Mouse (Mus musculus) neural tube, embryonic 12.5 days (tissue): ENCODE results near the gene Snrpd3. TPM values are rescaled to one million over a fixed set of nuclear protein-coding genes. Genes with fewer than 3 reads are reported as not detected.
A peak's percentile ranks its signal among the peaks of the same experiment; 100 is the strongest.

Experiments used
- ATAC-seq: fragments of 200-750 bp; cut with Nextera tagmentation; 2 replicates; pipeline ENCODE4 v1.8.0; 2017; ENCODE audit warnings: low read depth, mild to moderate bottlenecking, moderate TSS enrichment, moderate library complexity; ENCODE audit not compliant: low FRiP score
- H3K27ac ChIP-seq: fragments of 300-500 bp; sonication (generic); 2 replicates; pipeline ENCODE4 v1.5.1; 2016
- H3K27me3 ChIP-seq: fragments of 300-500 bp; sonication (generic); replicated peaks from 2 replicates; pipeline ENCODE4 v1.6.1; 2016; ENCODE audit warnings: mild to moderate bottlenecking
- H3K36me3 ChIP-seq: fragments of 300-500 bp; sonication (generic); 2 replicates; pipeline ENCODE4 v1.6.1; 2016; ENCODE audit warnings: mild to moderate bottlenecking
- H3K4me1 ChIP-seq: fragments of 300-500 bp; sonication (generic); 2 replicates; pipeline ENCODE4 v1.6.1; 2016
- H3K4me2 ChIP-seq: fragments of 300-500 bp; sonication (generic); replicated peaks from 2 replicates; pipeline ENCODE4 v1.6.1; 2016; ENCODE audit warnings: mild to moderate bottlenecking
- H3K4me3 ChIP-seq: fragments of 300-500 bp; sonication (generic); 2 replicates; pipeline ENCODE4 v1.5.1; 2016
- H3K9ac ChIP-seq: fragments of 300-500 bp; sonication (generic); 2 replicates; pipeline ENCODE4 v1.6.1; 2016; ENCODE audit warnings: mild to moderate bottlenecking
- H3K9me3 ChIP-seq: fragments of 300-500 bp; sonication (generic); 2 replicates; pipeline ENCODE4 v1.6.1; 2016; ENCODE audit warnings: mild to moderate bottlenecking
- WGBS: fragments of 180-500 bp; shearing (Covaris S2); methylation state at CpG from one replicate; pipeline ENCODE4 v1.1.7; 2016; 5-methylcytosine and 5-hydroxymethylcytosine counted together
- polyA plus RNA-seq: library from polyadenylated mRNA; unstranded; fragments of >200 nt; fragmentation: Nextera tagmentation; extraction: Ambion mirVana; gene quantifications from 2 replicates; pipeline ENCODE4 v1.2.1, GENCODE M21; 2016

Snrpd3 gene
- polyA plus RNA-seq, 1 experiment from 2014 or later, result 150 TPM

DNA sequence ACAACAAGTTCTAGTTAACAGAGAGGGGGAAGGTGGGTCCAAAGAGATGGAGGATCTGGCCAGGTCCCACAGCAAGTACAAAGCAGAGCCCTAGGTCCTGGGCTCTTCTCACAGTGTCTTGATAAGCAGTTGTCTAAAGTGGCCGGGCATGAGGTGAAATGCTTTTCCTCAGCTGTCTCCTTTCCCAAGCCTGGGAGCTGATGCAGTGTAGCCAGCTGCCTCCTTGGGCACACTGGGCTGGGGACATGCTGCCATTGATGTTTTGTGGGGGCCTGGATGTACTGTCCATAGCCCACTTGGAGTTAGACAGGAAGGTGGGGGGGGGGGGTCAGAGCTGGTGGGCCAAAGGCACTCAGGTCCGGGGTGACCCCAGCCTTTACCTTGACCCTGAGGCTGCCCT lies 34.8 kb downstream of the Snrpd3 start:
- H3K9ac ChIP-seq, result no peak overlapping the region
- H3K4me1 ChIP-seq, result peaks cover 23% of the 10 kb centered on the region
- H3K27ac ChIP-seq, result no peak overlapping the region
- H3K27me3 ChIP-seq, result no peaks in the 10 kb centered on the region; the same call in 1 of the 2 replicates
- H3K4me2 ChIP-seq, result no peak overlapping the region
- no peaks in the 10 kb centered on the region for H3K9me3 ChIP-seq
- WGBS, result 78% methylated on average over 2 of the region's 2 CpGs
- peaks cover 19% of the 10 kb centered on the region for H3K36me3 ChIP-seq
- no peak for ATAC-seq
- H3K4me3 ChIP-seq, result no peak overlapping the region

- no peak overlapping the region for H3K27ac ChIP-seq
- no peaks in the 10 kb centered on the region; the same call in none of the 2 replicates for H3K27me3 ChIP-seq
- H3K4me3 ChIP-seq, result no peak overlapping the region
- H3K4me2 ChIP-seq, result no peak overlapping the region
- WGBS, result 61% methylated on average over 13 of the region's 13 CpGs
- H3K9ac ChIP-seq, result no peak overlapping the region
- peaks cover 19% of the 10 kb centered on the region for H3K36me3 ChIP-seq
- H3K9me3 ChIP-seq, result no peaks in the 10 kb centered on the region
- peaks cover 30% of the 10 kb centered on the region for H3K4me1 ChIP-seq
- ATAC-seq, result no peak
These were observed 35.5 kb downstream of the Snrpd3 start for GRCm38 (mm10) chr10:75552701-75553450.

DNA sequence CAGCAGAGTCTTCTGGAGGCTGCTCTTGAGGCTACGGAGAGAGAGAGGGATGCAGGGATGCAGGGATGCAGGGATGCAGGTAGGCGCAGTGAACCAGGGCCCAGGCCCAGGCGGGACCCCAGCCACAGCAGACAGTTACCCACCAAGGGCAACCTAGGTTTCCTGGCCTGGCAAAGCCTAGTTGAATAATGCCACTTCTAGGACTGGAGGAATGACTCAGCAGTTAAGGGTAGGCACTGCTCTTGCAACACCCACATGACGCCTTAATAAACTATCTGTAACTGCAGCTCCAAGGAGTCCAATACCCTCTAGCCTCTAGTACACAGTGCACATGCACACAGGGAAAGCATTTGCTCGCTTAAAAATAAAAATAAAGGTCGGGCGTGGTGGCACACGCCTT lies 36.7 kb downstream of the Snrpd3 start:
- 91% methylated on average over 8 of the region's 8 CpGs for WGBS
- Histone ChIP-seq H3K4me3 (no peak overlapping the region), H3K4me1 (peaks cover 36% of the 10 kb centered on the region), H3K36me3 (peaks cover 19% of the 10 kb centered on the region), H3K9ac (no peak overlapping the region), H3K27ac (no peak overlapping the region), H3K9me3 (no peaks in the 10 kb centered on the region), H3K27me3 (no peaks in the 10 kb centered on the region; the same call in none of the 2 replicates), H3K4me2 (no peak overlapping the region)
- ATAC-seq, result no peak

DNA sequence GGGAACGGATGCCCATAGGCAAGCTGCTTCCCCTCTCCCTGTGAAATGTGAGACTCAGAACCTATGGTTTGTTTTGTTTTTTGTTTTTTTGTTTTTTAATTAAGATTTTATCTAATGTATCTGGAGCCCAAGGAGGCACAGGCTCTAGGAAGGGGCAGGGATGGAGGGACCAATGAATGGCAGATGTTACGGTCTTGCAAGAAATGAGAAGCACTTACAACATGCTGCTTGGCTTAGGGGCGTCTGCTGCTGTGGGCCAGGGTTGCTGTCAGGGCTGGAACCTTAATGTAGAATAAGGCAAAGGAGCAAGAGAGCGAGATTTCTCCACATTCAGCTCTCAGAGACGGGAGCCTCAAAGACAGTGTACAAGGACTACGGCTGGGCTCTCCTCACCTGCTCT lies 38.2 kb downstream of the Snrpd3 start:
- ATAC-seq, result 0 out of 2 replicates have a peak, but pooled peaks have one; percentile 0
- Histone ChIP-seq H3K4me2 (peak overlapping the region; percentile 2; the same call in 1 of the 2 replicates), H3K27ac (no peak overlapping the region), H3K27me3 (peaks cover 7% of the 10 kb centered on the region), H3K9ac (no peak overlapping the region), H3K4me3 (no peak overlapping the region), H3K36me3 (peaks cover 19% of the 10 kb centered on the region), H3K9me3 (no peaks in the 10 kb centered on the region), H3K4me1 (peaks cover 49% of the 10 kb centered on the region)
- 78% methylated on average over 6 of the region's 6 CpGs for WGBS

GRCm38 (mm10) chr10:75556026-75556425 lies 38.7 kb downstream of the Snrpd3 start:
- Histone ChIP-seq H3K9me3 (no peaks in the 10 kb centered on the region), H3K4me3 (no peak overlapping the region), H3K4me1 (peaks cover 51% of the 10 kb centered on the region)

DNA sequence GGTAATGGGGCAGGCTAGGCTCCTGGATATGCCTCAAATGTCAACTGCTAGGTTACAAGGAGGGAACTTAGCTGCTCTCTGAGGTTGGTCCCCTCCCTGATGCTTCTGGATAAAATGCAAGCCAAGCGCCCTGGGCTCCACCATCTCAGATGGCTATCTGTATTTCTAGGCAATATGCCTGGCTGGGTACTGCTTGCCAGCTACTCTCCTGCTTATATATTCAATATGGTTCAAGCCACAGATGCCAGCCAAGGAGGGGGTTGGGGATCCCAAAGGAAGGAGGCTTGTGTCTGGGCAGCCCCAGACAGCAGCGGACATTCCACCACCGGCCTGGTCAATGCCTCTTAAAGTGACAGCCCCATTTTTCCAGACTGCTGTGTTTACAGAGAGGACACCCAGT lies 41.2 kb downstream of the Snrpd3 start:
- Histone ChIP-seq H3K4me3 (peak overlapping the region; percentile 61), H3K27me3 (peaks cover 29% of the 10 kb centered on the region), H3K9ac (peak overlapping the region; percentile 85), H3K9me3 (no peaks in the 10 kb centered on the region), H3K4me2 (peak overlapping the region; percentile 96), H3K36me3 (peaks cover 17% of the 10 kb centered on the region), H3K4me1 (peaks cover 51% of the 10 kb centered on the region), H3K27ac (no peak overlapping the region)
- no peak for ATAC-seq
- WGBS, result 31% methylated on average over 3 of the region's 3 CpGs

More at GRCm38 (mm10) chr10:75556026-75556425, 38.7 kb downstream of the Snrpd3 start:
- ATAC-seq, result peak; percentile 51
- peak overlapping the region; percentile 2; the same call in 1 of the 2 replicates for H3K4me2 ChIP-seq
- H3K9ac ChIP-seq, result no peak overlapping the region
- H3K27ac ChIP-seq, result peak overlapping the region; percentile 53
- WGBS, result 29% methylated on average over 9 of the region's 9 CpGs
- H3K27me3 ChIP-seq, result peaks cover 11% of the 10 kb centered on the region
- peaks cover 19% of the 10 kb centered on the region for H3K36me3 ChIP-seq

DNA sequence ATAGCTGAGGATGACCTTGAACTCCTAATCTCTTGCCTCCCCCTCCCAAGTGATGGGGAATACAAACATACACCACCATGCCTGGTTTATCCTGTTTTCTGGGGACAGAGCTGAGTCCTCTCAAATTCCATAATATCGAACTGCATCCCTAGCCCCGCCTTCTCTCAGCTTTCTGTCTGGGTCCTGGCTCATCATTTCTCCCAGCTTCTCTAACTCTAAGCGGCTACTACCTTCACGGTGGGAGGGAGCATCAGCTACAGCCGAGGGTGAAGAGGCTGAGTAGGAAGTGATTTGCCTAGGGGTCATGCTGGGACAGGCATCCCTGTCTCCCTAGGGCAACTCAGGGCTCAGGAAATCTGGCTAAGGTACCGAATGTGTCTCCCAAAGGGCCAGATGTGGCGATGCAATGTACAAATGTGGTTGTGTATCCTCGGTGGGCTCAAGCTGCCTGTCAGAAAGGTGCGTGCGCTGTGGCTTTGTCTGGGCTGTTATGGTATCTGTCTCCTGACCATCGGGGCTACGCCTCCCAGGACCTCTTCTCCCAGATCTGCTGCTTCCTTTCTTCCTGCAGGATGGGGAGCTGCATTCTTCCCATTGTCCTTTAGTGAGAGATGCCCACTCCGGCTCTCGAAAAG lies 41.8 kb downstream of the Snrpd3 start:
- WGBS, result 3% methylated on average over 14 of the region's 14 CpGs
- peaks cover 36% of the 10 kb centered on the region for H3K27me3 ChIP-seq
- peak overlapping the region; percentile 61 for H3K4me3 ChIP-seq
- peaks cover 51% of the 10 kb centered on the region for H3K4me1 ChIP-seq
- peak overlapping the region; percentile 82 for H3K27ac ChIP-seq
- no peaks in the 10 kb centered on the region for H3K9me3 ChIP-seq
- peak overlapping the region; percentile 96 for H3K4me2 ChIP-seq
- peak; percentile 15 for ATAC-seq
- peak overlapping the region; percentile 85 for H3K9ac ChIP-seq
- H3K36me3 ChIP-seq, result peaks cover 12% of the 10 kb centered on the region; the same call in 1 of the 2 replicates

GRCm38 (mm10) chr10:75559676-75560548 lies 42.6 kb downstream of the Snrpd3 start, which contains the start of gene Lrrc75b:
Lrrc75b (minus strand) TSS chr10:75560330.
- peak; percentile 46 for ATAC-seq

DNA sequence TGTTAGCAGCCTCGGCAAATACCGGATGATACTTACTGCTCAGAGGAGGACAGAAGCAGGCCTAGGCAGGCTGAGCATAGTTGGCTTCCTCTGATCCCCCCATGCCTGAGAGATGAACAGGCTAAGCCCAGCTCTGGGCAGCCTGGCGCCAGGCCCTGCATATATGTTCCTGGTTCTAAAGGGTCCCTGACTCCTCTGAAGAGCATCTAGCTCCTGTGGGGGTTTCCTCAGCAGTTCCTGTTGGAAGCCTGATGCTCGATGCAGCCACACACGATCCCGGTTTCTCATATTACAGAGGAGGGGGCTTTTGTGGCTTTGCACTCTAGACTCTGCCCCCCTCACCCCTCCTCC lies 43.2 kb downstream of the Snrpd3 start:
- peak overlapping the region; percentile 61 for H3K4me3 ChIP-seq
- H3K27ac ChIP-seq, result no peak overlapping the region
- peaks cover 10% of the 10 kb centered on the region; the same call in 1 of the 2 replicates for H3K36me3 ChIP-seq
- peaks cover 49% of the 10 kb centered on the region for H3K4me1 ChIP-seq
- peak overlapping the region; percentile 85 for H3K9ac ChIP-seq
- H3K27me3 ChIP-seq, result peaks cover 39% of the 10 kb centered on the region
- H3K4me2 ChIP-seq, result peak overlapping the region; percentile 96
- WGBS, result 11% methylated on average over 6 of the region's 6 CpGs
- no peaks in the 10 kb centered on the region for H3K9me3 ChIP-seq
- peak; percentile 8; the same call in 1 of the 2 replicates for ATAC-seq

More at GRCm38 (mm10) chr10:75559676-75560548, 42.6 kb downstream of the Snrpd3 start, which contains the start of gene Lrrc75b:
- Histone ChIP-seq H3K27ac (peak within 1 kb of the TSS; percentile 82), H3K4me2 (peak within 1 kb of the TSS; percentile 96), H3K4me1 (peaks cover 51% of the 10 kb centered on the region), H3K4me3 (peak within 1 kb of the TSS; percentile 61), H3K36me3 (peaks cover 12% of the 10 kb centered on the region; the same call in 1 of the 2 replicates), H3K9me3 (no peaks in the 10 kb centered on the region), H3K27me3 (peaks cover 39% of the 10 kb centered on the region), H3K9ac (peak within 1 kb of the TSS; percentile 85)
- 1% methylated on average over 75 of the region's 75 CpGs for WGBS

GRCm38 (mm10) chr10:75561071-75561654 lies 43.8 kb downstream of the Snrpd3 start, which contains the start of gene Ggt1:
Ggt1 (plus strand) TSS chr10:75561604.
- peak within 1 kb of the TSS; percentile 85 for H3K9ac ChIP-seq
- no peaks in the 10 kb centered on the region for H3K9me3 ChIP-seq
- peak within 1 kb of the TSS; percentile 96 for H3K4me2 ChIP-seq
- ATAC-seq, result no peak
- H3K27ac ChIP-seq, result no peak within 1 kb of the TSS
- 57% methylated on average over 10 of the region's 10 CpGs for WGBS
- peaks cover 39% of the 10 kb centered on the region for H3K27me3 ChIP-seq
- peak within 1 kb of the TSS; percentile 61 for H3K4me3 ChIP-seq
- peaks cover 42% of the 10 kb centered on the region for H3K4me1 ChIP-seq
- peaks cover 4% of the 10 kb centered on the region; the same call in 1 of the 2 replicates for H3K36me3 ChIP-seq

GRCm38 (mm10) chr10:75562596-75562995 lies 45.2 kb downstream of the Snrpd3 start:
- Histone ChIP-seq H3K4me2 (no peak overlapping the region), H3K9me3 (no peaks in the 10 kb centered on the region), H3K36me3 (no peaks in the 10 kb centered on the region), H3K4me3 (no peak overlapping the region), H3K9ac (no peak overlapping the region), H3K27me3 (peaks cover 39% of the 10 kb centered on the region), H3K27ac (no peak overlapping the region), H3K4me1 (peaks cover 28% of the 10 kb centered on the region)
- ATAC-seq, result no peak
- 85% methylated on average over 8 of the region's 8 CpGs for WGBS
